Mouse (Mus musculus): ENCODE measurements around the gene Lactbl1. TPM values are rescaled to one million over a fixed set of nuclear protein-coding genes. Genes with fewer than 3 reads are reported as not detected.

The Lactbl1 gene
- not detected in 2 replicates for polyA plus RNA-seq (2012; ENCODE audit: insufficient read depth, insufficient read length, missing spikeins)

GRCm38 (mm10) chr4:136622388-136622787 lies at the start of gene Lactbl1:
Gene Lactbl1 (plus strand): TSS chr4:136622621.
- Histone ChIP-seq H3K27ac (replicated peaks; ENCODE audit: low read depth, low read length) (no peak within 1 kb of the TSS), H3K4me3 (ENCODE audit: insufficient read depth, low read depth, low read length) (no peak within 1 kb of the TSS), H3K4me1 (ENCODE audit: control insufficient read depth, insufficient read depth, insufficient read length, low read length) (no peaks in the 10 kb centered on the region)

- Histone ChIP-seq H3K4me1 (ENCODE audit: control insufficient read depth, insufficient read depth, insufficient read length, low read length) (peaks cover 12% of the 10 kb centered on the region), H3K4me3 (ENCODE audit: insufficient read depth, low read depth, low read length) (no peak overlapping the region), H3K27ac (replicated peaks; ENCODE audit: low read depth, low read length) (no peak overlapping the region)
Observed at GRCm38 (mm10) chr4:136581885-136582284, 40.5 kb upstream of the Lactbl1 start.

GRCm38 (mm10) chr4:136587221-136587827 lies 35.1 kb upstream of the Lactbl1 start:
- Histone ChIP-seq H3K4me3 (ENCODE audit: insufficient read depth, low read depth, low read length) (no peak overlapping the region), H3K4me1 (ENCODE audit: control insufficient read depth, insufficient read depth, insufficient read length, low read length) (peaks cover 17% of the 10 kb centered on the region), H3K27ac (replicated peaks; ENCODE audit: low read depth, low read length) (no peak overlapping the region)

GRCm38 (mm10) chr4:136588003-136588402 lies 34.4 kb upstream of the Lactbl1 start:
- H3K27ac ChIP-seq (replicated peaks; ENCODE audit: low read depth, low read length) = no peak overlapping the region
- H3K4me1 ChIP-seq (ENCODE audit: control insufficient read depth, insufficient read depth, insufficient read length, low read length) = peaks cover 14% of the 10 kb centered on the region

GRCm38 (mm10) chr4:136592111-136592510 lies 30.3 kb upstream of the Lactbl1 start:
- H3K4me1 ChIP-seq (ENCODE audit: control insufficient read depth, insufficient read depth, insufficient read length, low read length) = peaks cover 11% of the 10 kb centered on the region
- no peak overlapping the region for H3K27ac ChIP-seq (replicated peaks; ENCODE audit: low read depth, low read length)
- H3K4me3 ChIP-seq (ENCODE audit: insufficient read depth, low read depth, low read length) = no peak overlapping the region

More at GRCm38 (mm10) chr4:136588003-136588402, 34.4 kb upstream of the Lactbl1 start:
- no peak overlapping the region for H3K4me3 ChIP-seq (ENCODE audit: insufficient read depth, low read depth, low read length)

- no peak overlapping the region for H3K4me3 ChIP-seq (ENCODE audit: insufficient read depth, low read depth, low read length)
- no peak overlapping the region for H3K27ac ChIP-seq (replicated peaks; ENCODE audit: low read depth, low read length)
- peaks cover 5% of the 10 kb centered on the region for H3K4me1 ChIP-seq (ENCODE audit: control insufficient read depth, insufficient read depth, insufficient read length, low read length)
Observed at GRCm38 (mm10) chr4:136594006-136594405, 28.4 kb upstream of the Lactbl1 start.

- H3K4me3 ChIP-seq (ENCODE audit: insufficient read depth, low read depth, low read length) = no peak overlapping the region
- H3K27ac ChIP-seq (replicated peaks; ENCODE audit: low read depth, low read length) = no peak overlapping the region
- peaks cover 5% of the 10 kb centered on the region for H3K4me1 ChIP-seq (ENCODE audit: control insufficient read depth, insufficient read depth, insufficient read length, low read length)
Observed at GRCm38 (mm10) chr4:136595221-136595620, 27.2 kb upstream of the Lactbl1 start.

- Histone ChIP-seq H3K27ac (replicated peaks; ENCODE audit: low read depth, low read length) (no peak overlapping the region), H3K4me3 (ENCODE audit: insufficient read depth, low read depth, low read length) (no peak overlapping the region), H3K4me1 (ENCODE audit: control insufficient read depth, insufficient read depth, insufficient read length, low read length) (peaks cover 15% of the 10 kb centered on the region)
Observed at GRCm38 (mm10) chr4:136598268-136598876, 24.0 kb upstream of the Lactbl1 start.

- Histone ChIP-seq H3K4me3 (ENCODE audit: insufficient read depth, low read depth, low read length) (peak overlapping the region; percentile 16; the same call in 1 of the 2 replicates), H3K27ac (replicated peaks; ENCODE audit: low read depth, low read length) (no peak overlapping the region), H3K4me1 (ENCODE audit: control insufficient read depth, insufficient read depth, insufficient read length, low read length) (peaks cover 10% of the 10 kb centered on the region)
Observed at GRCm38 (mm10) chr4:136599869-136600268, 22.6 kb upstream of the Lactbl1 start.

GRCm38 (mm10) chr4:136600536-136600935 lies 21.9 kb upstream of the Lactbl1 start:
- Histone ChIP-seq H3K27ac (replicated peaks; ENCODE audit: low read depth, low read length) (no peak overlapping the region), H3K4me3 (ENCODE audit: insufficient read depth, low read depth, low read length) (no peak overlapping the region), H3K4me1 (ENCODE audit: control insufficient read depth, insufficient read depth, insufficient read length, low read length) (peaks cover 10% of the 10 kb centered on the region)

GRCm38 (mm10) chr4:136601476-136601875 lies 20.9 kb upstream of the Lactbl1 start:
- H3K4me3 ChIP-seq (ENCODE audit: insufficient read depth, low read depth, low read length) = peak overlapping the region; percentile 88
- no peak overlapping the region for H3K27ac ChIP-seq (replicated peaks; ENCODE audit: low read depth, low read length)
- H3K4me1 ChIP-seq (ENCODE audit: control insufficient read depth, insufficient read depth, insufficient read length, low read length) = peaks cover 10% of the 10 kb centered on the region

GRCm38 (mm10) chr4:136602018-136602554 lies 20.3 kb upstream of the Lactbl1 start:
- H3K4me3 ChIP-seq (ENCODE audit: insufficient read depth, low read depth, low read length) = peak overlapping the region; percentile 88
- H3K4me1 ChIP-seq (ENCODE audit: control insufficient read depth, insufficient read depth, insufficient read length, low read length) = peaks cover 10% of the 10 kb centered on the region
- H3K27ac ChIP-seq (replicated peaks; ENCODE audit: low read depth, low read length) = peak overlapping the region; percentile 65

- Histone ChIP-seq H3K27ac (replicated peaks; ENCODE audit: low read depth, low read length) (peak within 1 kb of the TSS; percentile 65), H3K4me3 (ENCODE audit: insufficient read depth, low read depth, low read length) (peak within 1 kb of the TSS; percentile 88), H3K4me1 (ENCODE audit: control insufficient read depth, insufficient read depth, insufficient read length, low read length) (peaks cover 10% of the 10 kb centered on the region)
Observed at GRCm38 (mm10) chr4:136602568-136602967, 19.9 kb upstream of the Lactbl1 start, which contains the start of gene Kdm1a. Gene Kdm1a (minus strand): TSS chr4:136602723.

GRCm38 (mm10) chr4:136605756-136606485 lies 16.5 kb upstream of the Lactbl1 start:
- Histone ChIP-seq H3K4me1 (ENCODE audit: control insufficient read depth, insufficient read depth, insufficient read length, low read length) (peaks cover 6% of the 10 kb centered on the region), H3K27ac (replicated peaks; ENCODE audit: low read depth, low read length) (no peak overlapping the region), H3K4me3 (ENCODE audit: insufficient read depth, low read depth, low read length) (no peak overlapping the region)

- no peak within 1 kb of the TSS for H3K27ac ChIP-seq (replicated peaks; ENCODE audit: low read depth, low read length)
- no peak within 1 kb of the TSS for H3K4me3 ChIP-seq (ENCODE audit: insufficient read depth, low read depth, low read length)
- no peaks in the 10 kb centered on the region for H3K4me1 ChIP-seq (ENCODE audit: control insufficient read depth, insufficient read depth, insufficient read length, low read length)
Observed at GRCm38 (mm10) chr4:136610387-136610856, 12.0 kb upstream of the Lactbl1 start, which contains the start of gene Tex46. Gene Tex46 (plus strand): TSS chr4:136610437.

All from brown adipose tissue, adult 24 weeks (tissue).